In the genomic region with DNA sequence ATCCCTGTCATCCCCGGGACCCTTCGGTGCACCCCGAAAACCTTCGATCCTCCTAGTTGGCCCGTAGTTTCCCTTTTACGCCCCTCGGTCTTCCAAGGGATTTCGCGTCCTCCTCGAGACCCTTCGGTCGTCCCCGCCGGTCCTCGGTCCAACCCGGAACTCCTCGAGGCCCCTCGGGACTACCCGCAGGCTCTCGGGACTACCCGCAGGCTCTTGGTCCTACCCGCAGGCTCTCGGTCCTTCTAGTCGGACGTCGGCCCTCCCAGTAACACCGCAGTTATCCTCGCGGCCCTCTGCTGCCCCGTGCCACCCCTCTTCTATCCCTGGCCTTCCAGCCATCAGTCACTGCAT, we compare ENCODE assay signal across 8 mouse cellular contexts. TPM values are rescaled to one million over a fixed set of nuclear protein-coding genes. Genes with fewer than 3 reads are reported as not detected.
DNase-seq lines count a peak whose midpoint lies in the region; ATAC-seq and TF ChIP-seq lines count a peak whose summit lies in the region.

No protein-coding gene starts in this region.

- peak; percentile 6 for DNase-seq in gastrocnemius, adult 18-20 months (ENCODE audit: low spot score)
- DNase-seq in gastrocnemius, postnatal 36 days: no peak
- DNase-seq in embryonic facial prominence, embryonic 11.5 days (ENCODE audit: low spot score): peak; percentile 8
- DNase-seq in hindbrain, embryonic 10.5 days (ENCODE audit: low spot score): peak; percentile 24
- DNase-seq in urinary bladder, postnatal 25 days (ENCODE audit: low spot score): peak; percentile 12

- peak overlapping the region; percentile 85 for H3K4me2 ChIP-seq in embryonic facial prominence, embryonic 11.5 days (ENCODE audit: low read depth, low read length)
- H3K4me2 ChIP-seq in limb, embryonic 15.5 days: peak overlapping the region; percentile 75
- H3K4me2 ChIP-seq in midbrain, embryonic 15.5 days: peak overlapping the region; percentile 91

- H3K4me1 ChIP-seq in ES-Bruce4 (ENCODE audit: control insufficient read depth, insufficient read depth, low read length): no peaks in the 10 kb centered on the region
- H3K4me1 ChIP-seq in embryonic facial prominence, embryonic 11.5 days (ENCODE audit: control insufficient read depth, insufficient read depth, low read length): no peaks in the 10 kb centered on the region
- H3K4me1 ChIP-seq in hindbrain, embryonic 10.5 days (replicated peaks): peaks cover 13% of the 10 kb centered on the region
- H3K4me1 ChIP-seq in limb, embryonic 15.5 days: peaks cover 7% of the 10 kb centered on the region
- peaks cover 17% of the 10 kb centered on the region for H3K4me1 ChIP-seq in midbrain, embryonic 15.5 days

- intact Hi-C loops in gastrocnemius, postnatal 36 days (cut with DNase I): loop anchor here (10.0 kb wide), 1 partner anchor 239 kb away; no protein-coding TSS in a partner anchor

- no peaks in the 10 kb centered on the region for H3K27me3 ChIP-seq in ES-Bruce4 (ENCODE audit: control insufficient read depth, insufficient read depth, low read length, poor library complexity, severe bottlenecking)
- H3K27me3 ChIP-seq in embryonic facial prominence, embryonic 11.5 days (ENCODE audit: control insufficient read depth, insufficient read depth, low read length): no peaks in the 10 kb centered on the region
- H3K27me3 ChIP-seq in hindbrain, embryonic 10.5 days (ENCODE audit: insufficient read depth, poor library complexity, severe bottlenecking): no peaks in the 10 kb centered on the region
- H3K27me3 ChIP-seq in limb, embryonic 15.5 days: no peaks in the 10 kb centered on the region
- H3K27me3 ChIP-seq in midbrain, embryonic 15.5 days (replicated peaks): no peaks in the 10 kb centered on the region

- TF ChIP-seq CTCF in ES-Bruce4 (IDR thresholded peaks at IDR 0.05; ENCODE audit: low read depth, low read length): no peak

- no peaks in the 10 kb centered on the region for H3K9me3 ChIP-seq in ES-Bruce4 (replicated peaks; ENCODE audit: control insufficient read depth, insufficient read depth, low read length, poor library complexity, severe bottlenecking)
- H3K9me3 ChIP-seq in embryonic facial prominence, embryonic 11.5 days (replicated peaks; ENCODE audit: control insufficient read depth, low read length): no peaks in the 10 kb centered on the region
- H3K9me3 ChIP-seq in hindbrain, embryonic 10.5 days: no peaks in the 10 kb centered on the region
- H3K9me3 ChIP-seq in limb, embryonic 15.5 days: no peaks in the 10 kb centered on the region
- H3K9me3 ChIP-seq in midbrain, embryonic 15.5 days: no peaks in the 10 kb centered on the region

- ATAC-seq in embryonic facial prominence, embryonic 11.5 days (replicated peaks; ENCODE audit: insufficient number of reproducible peaks, low FRiP score, low TSS enrichment, low read depth): peak; percentile 47; the same call in 1 of the 2 replicates
- ATAC-seq in limb, embryonic 15.5 days (ENCODE audit: insufficient number of reproducible peaks, low FRiP score, low TSS enrichment, low read depth): no peak
- peak; percentile 55 for ATAC-seq in midbrain, embryonic 15.5 days (replicated peaks)

- H3K36me3 ChIP-seq in ES-Bruce4 (ENCODE audit: control insufficient read depth, insufficient read depth, low read length, poor library complexity, severe bottlenecking): peaks cover 35% of the 10 kb centered on the region
- no peaks in the 10 kb centered on the region; the same call in none of the 2 replicates for H3K36me3 ChIP-seq in embryonic facial prominence, embryonic 11.5 days (replicated peaks; ENCODE audit: control insufficient read depth, insufficient read depth, low read depth, low read length)
- peaks cover 41% of the 10 kb centered on the region for H3K36me3 ChIP-seq in hindbrain, embryonic 10.5 days
- H3K36me3 ChIP-seq in limb, embryonic 15.5 days: peaks cover 39% of the 10 kb centered on the region
- peaks cover 26% of the 10 kb centered on the region for H3K36me3 ChIP-seq in midbrain, embryonic 15.5 days (replicated peaks)

- no peak overlapping the region for H3K27ac ChIP-seq in ES-Bruce4 (ENCODE audit: insufficient read depth, low read length)
- no peak overlapping the region for H3K27ac ChIP-seq in embryonic facial prominence, embryonic 11.5 days (replicated peaks; ENCODE audit: low read depth, low read length)
- peak overlapping the region; percentile 97 for H3K27ac ChIP-seq in hindbrain, embryonic 10.5 days
- H3K27ac ChIP-seq in limb, embryonic 15.5 days: no peak overlapping the region
- H3K27ac ChIP-seq in midbrain, embryonic 15.5 days: peak overlapping the region; percentile 67; the same call in 1 of the 2 replicates

- TF ChIP-seq EP300 in ES-Bruce4 (IDR thresholded peaks at IDR 0.05; ENCODE audit: insufficient read depth, low read depth, low read length): no peak

- peak overlapping the region; percentile 95 for H3K9ac ChIP-seq in ES-Bruce4 (ENCODE audit: low read depth, poor library complexity, severe bottlenecking)
- peak overlapping the region; percentile 85 for H3K9ac ChIP-seq in embryonic facial prominence, embryonic 11.5 days (replicated peaks; ENCODE audit: low read length)
- peak overlapping the region; percentile 82 for H3K9ac ChIP-seq in limb, embryonic 15.5 days
- H3K9ac ChIP-seq in midbrain, embryonic 15.5 days: peak overlapping the region; percentile 84

- TF ChIP-seq POLR2A in ES-Bruce4 (IDR thresholded peaks at IDR 0.05; ENCODE audit: insufficient read depth, low read length): no peak

- under 1% methylated on average over 30 of the region's 30 CpGs for WGBS in embryonic facial prominence, embryonic 11.5 days
- under 1% methylated on average over 30 of the region's 30 CpGs for WGBS in hindbrain, embryonic 10.5 days
- WGBS in limb, embryonic 15.5 days: under 1% methylated on average over 30 of the region's 30 CpGs
- under 1% methylated on average over 30 of the region's 30 CpGs for WGBS in midbrain, embryonic 15.5 days

- H3K4me3 ChIP-seq in ES-Bruce4 (ENCODE audit: low read depth, low read length): peak overlapping the region; percentile 92
- H3K4me3 ChIP-seq in embryonic facial prominence, embryonic 11.5 days (ENCODE audit: low read depth, low read length): peak overlapping the region; percentile 83
- peak overlapping the region; percentile 94 for H3K4me3 ChIP-seq in hindbrain, embryonic 10.5 days
- H3K4me3 ChIP-seq in limb, embryonic 15.5 days: peak overlapping the region; percentile 76
- H3K4me3 ChIP-seq in midbrain, embryonic 15.5 days: peak overlapping the region; percentile 80

RNA-seq across cellular contexts. Expression of a gene that starts 0.5 kb away (rescaled TPM):
- 10 to 100 TPM; 31.5 to 34.4 TPM for total RNA-seq in gastrocnemius, adult 18-20 months (2021)
- 10 to 100 TPM; 32.5 to 33.0 TPM for total RNA-seq in gastrocnemius, postnatal 36 days (2021)
- polyA plus RNA-seq in ES-Bruce4 (2011; ENCODE audit: insufficient read depth, insufficient read length, low read depth, missing spikeins): 196 and 208 TPM in 2 replicates
- 158 and 171 TPM in 2 replicates for polyA plus RNA-seq in embryonic facial prominence, embryonic 11.5 days (2014; fragmentation: Nextera tagmentation; extraction: Ambion mirVana)
- 154 and 175 TPM in 2 replicates for polyA plus RNA-seq in hindbrain, embryonic 10.5 days (2016; fragmentation: Nextera tagmentation; extraction: Ambion mirVana)
- polyA plus RNA-seq in limb, embryonic 15.5 days (2015; fragmentation: Nextera tagmentation; extraction: Ambion mirVana): 153 and 167 TPM in 2 replicates
- 180 and 185 TPM in 2 replicates for polyA plus RNA-seq in midbrain, embryonic 15.5 days (2015; fragmentation: Nextera tagmentation; extraction: Ambion mirVana)

RNA-seq across cellular contexts. Expression of a gene that starts 38.1 kb away (rescaled TPM):
- 1 to 10 TPM; 1.3 to 1.4 TPM for total RNA-seq in gastrocnemius, adult 18-20 months (2021)
- total RNA-seq in gastrocnemius, postnatal 36 days (2021): 1 to 10 TPM in 1 of 2 experiments, under 1 TPM in 1; 0.99 to 1.3 TPM
- not detected in 2 replicates for polyA plus RNA-seq in ES-Bruce4 (2011; ENCODE audit: insufficient read depth, insufficient read length, low read depth, missing spikeins)
- 1.1 and 2.0 TPM in 2 replicates for polyA plus RNA-seq in embryonic facial prominence, embryonic 11.5 days (2014; fragmentation: Nextera tagmentation; extraction: Ambion mirVana)
- 1.9 and 2.5 TPM in 2 replicates for polyA plus RNA-seq in hindbrain, embryonic 10.5 days (2016; fragmentation: Nextera tagmentation; extraction: Ambion mirVana)
- 1.1 and 1.5 TPM in 2 replicates for polyA plus RNA-seq in limb, embryonic 15.5 days (2015; fragmentation: Nextera tagmentation; extraction: Ambion mirVana)
- polyA plus RNA-seq in midbrain, embryonic 15.5 days (2015; fragmentation: Nextera tagmentation; extraction: Ambion mirVana): 0.59 and 0.69 TPM in 2 replicates

Comparison
In these comparisons a context has a peak if more than half of its experiments do, and no peak if none do; other contexts are left out.
1. DNase-seq: peak in gastrocnemius, adult 18-20 months (single experiment), embryonic facial prominence, embryonic 11.5 days (single experiment), hindbrain, embryonic 10.5 days (single experiment) and urinary bladder, postnatal 25 days (single experiment); none in gastrocnemius, postnatal 36 days (0 of 2).
2. H3K27ac ChIP-seq: peak in hindbrain, embryonic 10.5 days (single experiment) and midbrain, embryonic 15.5 days (single experiment); none in ES-Bruce4 (single experiment), embryonic facial prominence, embryonic 11.5 days (single experiment) and limb, embryonic 15.5 days (single experiment).
3. Peak in every context shown above with its lines, with median percentiles within 50 percentile points of each other: H3K4me3 ChIP-seq, H3K9ac ChIP-seq and H3K4me2 ChIP-seq.